Mouse (Mus musculus): ENCODE data around the gene Fgfrl1. TPM values are rescaled to one million over a fixed set of nuclear protein-coding genes. Genes with fewer than 3 reads are reported as not detected.

Gene Fgfrl1
- polyA plus RNA-seq (2021; fragmentation: Nextera tagmentation) = 5.2 and 7.0 TPM in 2 replicates
- long read RNA-seq, experiment 1, transcript Fgfrl1-201 (7 exons, 2,329 nt) = major isoform, 5 of 19 reads
- long read RNA-seq, experiment 1, partial matches to known transcripts = 6 of 19 reads
- long read RNA-seq, experiment 1, other reads (novel, unspliced or antisense) = 6 of 19 reads
- long read RNA-seq, experiment 2, transcript Fgfrl1-201 (7 exons, 2,329 nt) = major isoform, 10 of 23 reads
- long read RNA-seq, experiment 2, partial matches to known transcripts = 8 of 23 reads
- long read RNA-seq, experiment 2, other reads (novel, unspliced or antisense) = 5 of 23 reads

GRCm38 (mm10) chr5:108692271-108692670 lies at the start of gene Fgfrl1:
Gene Fgfrl1, plus strand, starts transcription at chr5:108692382.

GRCm38 (mm10) chr5:108659698-108660631 lies 32.2 kb upstream of the Fgfrl1 start, which contains the start of gene Idua:
Gene Idua, plus strand, starts transcription at chr5:108660331.

GRCm38 (mm10) chr5:108668977-108669936 lies 22.9 kb upstream of the Fgfrl1 start, which contains the start of gene Dgkq:
Gene Dgkq, minus strand, starts transcription at chr5:108669672.

GRCm38 (mm10) chr5:108675251-108675816 lies 16.8 kb upstream of the Fgfrl1 start, which contains the start of gene Slc26a1:
Gene Slc26a1, minus strand, starts transcription at chr5:108675569.

Other genes starting within 250 kb of the Fgfrl1 start
- 0.26 and 0.29 TPM in 2 replicates for gene Mfsd7a, start 243.5 kb upstream of the Fgfrl1 start, polyA plus RNA-seq (2021; fragmentation: Nextera tagmentation)
- gene Pcgf3, start 231.2 kb upstream of the Fgfrl1 start, polyA plus RNA-seq (2021; fragmentation: Nextera tagmentation) = 6.0 and 13.0 TPM in 2 replicates
- 194 and 237 TPM in 2 replicates for gene Cplx1, start 142.4 kb upstream of the Fgfrl1 start, polyA plus RNA-seq (2021; fragmentation: Nextera tagmentation)
- 41.8 and 61.4 TPM in 2 replicates for gene Gak, start 62.6 kb upstream of the Fgfrl1 start, polyA plus RNA-seq (2021; fragmentation: Nextera tagmentation)
- 40.0 and 51.2 TPM in 2 replicates for gene Tmem175, start 62.6 kb upstream of the Fgfrl1 start, polyA plus RNA-seq (2021; fragmentation: Nextera tagmentation)
- 11.2 and 12.2 TPM in 2 replicates for gene Idua, start 32.1 kb upstream of the Fgfrl1 start, polyA plus RNA-seq (2021; fragmentation: Nextera tagmentation)
- 4.2 and 4.7 TPM in 2 replicates for gene Dgkq, start 22.7 kb upstream of the Fgfrl1 start, polyA plus RNA-seq (2021; fragmentation: Nextera tagmentation)
- gene Slc26a1, start 16.8 kb upstream of the Fgfrl1 start, polyA plus RNA-seq (2021; fragmentation: Nextera tagmentation) = 0.63 and 1.4 TPM in 2 replicates
- not detected in 2 replicates for gene Rnf212, start 82.6 kb downstream of the Fgfrl1 start, polyA plus RNA-seq (2021; fragmentation: Nextera tagmentation)
- gene Tmed11, start 103.0 kb downstream of the Fgfrl1 start, polyA plus RNA-seq (2021; fragmentation: Nextera tagmentation) = not detected in 2 replicates
- not detected in 2 replicates for gene Vmn2r8, start 116.5 kb downstream of the Fgfrl1 start, polyA plus RNA-seq (2021; fragmentation: Nextera tagmentation)
- gene Vmn2r9, start 160.2 kb downstream of the Fgfrl1 start, polyA plus RNA-seq (2021; fragmentation: Nextera tagmentation) = not detected in 2 replicates

Data from layer of hippocampus, adult 6 months (tissue).